Mouse (Mus musculus) forebrain, embryonic 15.5 days (tissue): ENCODE measurements around the gene Smad1. TPM values are rescaled to one million over a fixed set of nuclear protein-coding genes. Genes with fewer than 3 reads are reported as not detected.

Experiments used
- ATAC-seq: fragments of 200-750 bp; cut with Nextera tagmentation; replicated peaks from 2 replicates; pipeline ENCODE4 v1.8.0; 2017; ENCODE audit warnings: mild to moderate bottlenecking, moderate TSS enrichment, moderate library complexity
- H3K27ac ChIP-seq: fragments of 300-500 bp; sonication (generic); replicated peaks from 2 replicates; pipeline ENCODE4 v1.5.1; 2015; ENCODE audit warnings: mild to moderate bottlenecking, inconsistent platforms
- H3K27me3 ChIP-seq: fragments of 300-500 bp; sonication (generic); 2 replicates; pipeline ENCODE4 v1.6.1; 2015; ENCODE audit warnings: inconsistent platforms
- H3K36me3 ChIP-seq: fragments of 300-500 bp; sonication (generic); 2 replicates; pipeline ENCODE4 v1.6.1; 2015; ENCODE audit warnings: mild to moderate bottlenecking, inconsistent platforms
- H3K4me1 ChIP-seq: fragments of 300-500 bp; sonication (generic); 2 replicates; pipeline ENCODE4 v1.6.1; 2015; ENCODE audit warnings: inconsistent platforms
- H3K4me2 ChIP-seq: fragments of 300-500 bp; sonication (generic); replicated peaks from 2 replicates; pipeline ENCODE4 v1.6.1; 2015; ENCODE audit warnings: mild to moderate bottlenecking, inconsistent platforms
- H3K4me3 ChIP-seq: fragments of 300-500 bp; sonication (generic); 2 replicates; pipeline ENCODE4 v1.5.1; 2015; ENCODE audit warnings: mild to moderate bottlenecking, inconsistent platforms
- H3K9ac ChIP-seq: fragments of 300-500 bp; sonication (generic); replicated peaks from 2 replicates; pipeline ENCODE4 v1.6.1; 2015; ENCODE audit warnings: mild to moderate bottlenecking, inconsistent platforms
- H3K9me3 ChIP-seq: fragments of 300-500 bp; sonication (generic); 2 replicates; pipeline ENCODE4 v1.6.1; 2016; ENCODE audit warnings: inconsistent platforms
- WGBS: fragments of 180-500 bp; shearing (Covaris S2); methylation state at CpG from one replicate; pipeline ENCODE4 v1.1.7; 2015; ENCODE audit warnings: mixed read lengths; 5-methylcytosine and 5-hydroxymethylcytosine counted together
- polyA plus RNA-seq: library from polyadenylated mRNA; unstranded; fragments of >200 nt; fragmentation: Nextera tagmentation; extraction: Ambion mirVana; gene quantifications from 2 replicates; pipeline ENCODE4 v1.2.1, GENCODE M21; 2015

Smad1 gene
- polyA plus RNA-seq, 1 experiment from 2014 or later: 63.6 TPM

DNA sequence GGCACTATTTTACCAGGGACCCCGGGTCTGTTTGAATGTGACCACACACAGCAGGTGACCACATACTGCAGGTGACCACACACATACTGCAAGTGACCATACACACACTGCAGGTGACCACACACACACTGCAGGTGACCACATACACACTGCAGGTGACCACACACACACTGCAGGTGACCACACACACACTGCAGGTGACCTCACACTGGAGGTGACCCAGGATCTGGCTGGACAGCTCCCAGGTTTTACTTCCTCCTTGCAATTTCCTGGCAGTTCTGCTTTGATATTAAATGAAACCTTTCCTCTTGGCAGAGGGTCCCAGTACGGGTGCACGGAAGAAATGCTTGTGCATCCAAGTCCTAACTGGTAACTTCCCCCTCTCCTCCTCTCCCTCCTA lies 75.3 kb downstream of the Smad1 start:
- H3K4me1 ChIP-seq: no peaks in the 10 kb centered on the region
- no peak overlapping the region for H3K4me3 ChIP-seq
- 63% methylated on average over 3 of the region's 3 CpGs for WGBS
- no peaks in the 10 kb centered on the region for H3K27me3 ChIP-seq
- no peaks in the 10 kb centered on the region for H3K9me3 ChIP-seq
- no peak overlapping the region for H3K9ac ChIP-seq
- no peaks in the 10 kb centered on the region for H3K36me3 ChIP-seq
- no peak for ATAC-seq
- no peak overlapping the region for H3K4me2 ChIP-seq
- H3K27ac ChIP-seq: no peak overlapping the region

DNA sequence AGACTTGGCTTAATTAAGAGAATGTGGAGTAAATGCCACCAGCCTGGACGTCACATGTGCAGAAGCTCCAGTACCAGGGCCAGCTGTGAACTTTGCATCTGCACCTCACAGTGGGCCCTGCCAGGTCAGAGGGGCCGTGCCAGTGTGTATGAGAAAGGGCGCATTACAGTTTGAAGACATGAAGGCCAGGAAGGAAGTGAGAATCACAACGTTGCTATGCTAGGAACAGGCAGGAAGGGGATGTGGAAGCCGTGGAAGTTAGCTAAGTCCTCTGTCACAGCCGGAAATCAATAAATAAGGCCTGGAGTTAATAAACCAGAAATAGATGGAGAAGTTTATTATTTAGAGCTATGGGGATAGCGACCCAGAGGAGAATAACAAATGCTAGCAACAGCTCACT lies 76.2 kb downstream of the Smad1 start:
- 74% methylated on average over 7 of the region's 7 CpGs for WGBS
- Histone ChIP-seq H3K9ac (no peak overlapping the region), H3K4me2 (no peak overlapping the region), H3K27me3 (no peaks in the 10 kb centered on the region), H3K4me1 (no peaks in the 10 kb centered on the region), H3K9me3 (no peaks in the 10 kb centered on the region), H3K4me3 (no peak overlapping the region), H3K27ac (no peak overlapping the region), H3K36me3 (no peaks in the 10 kb centered on the region)
- no peak for ATAC-seq

DNA sequence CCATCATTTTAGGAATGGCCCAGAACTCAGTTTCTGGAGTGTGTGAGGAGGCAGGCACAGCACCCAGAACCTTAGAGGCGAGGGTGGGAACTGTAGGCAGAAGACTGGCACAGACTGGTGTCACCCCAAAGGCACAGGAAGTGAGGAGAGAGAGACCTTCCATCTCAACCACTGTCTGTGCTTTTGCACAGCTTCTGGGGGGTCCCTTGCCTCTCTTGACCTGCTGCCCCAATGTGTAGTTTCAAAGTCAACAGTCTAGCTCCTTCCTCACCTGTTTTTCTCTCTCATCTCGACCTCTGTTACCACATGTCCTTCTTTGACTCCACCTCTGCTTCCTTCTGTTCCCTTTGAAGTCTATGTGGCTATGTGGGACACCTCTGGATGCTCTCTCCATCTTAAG lies 88.5 kb downstream of the Smad1 start:
- WGBS: 76% methylated on average over 2 of the region's 2 CpGs
- Histone ChIP-seq H3K4me3 (no peak overlapping the region), H3K27me3 (no peaks in the 10 kb centered on the region), H3K36me3 (no peaks in the 10 kb centered on the region), H3K9ac (no peak overlapping the region), H3K4me2 (no peak overlapping the region), H3K4me1 (no peaks in the 10 kb centered on the region), H3K27ac (no peak overlapping the region), H3K9me3 (no peaks in the 10 kb centered on the region)
- no peak for ATAC-seq

DNA sequence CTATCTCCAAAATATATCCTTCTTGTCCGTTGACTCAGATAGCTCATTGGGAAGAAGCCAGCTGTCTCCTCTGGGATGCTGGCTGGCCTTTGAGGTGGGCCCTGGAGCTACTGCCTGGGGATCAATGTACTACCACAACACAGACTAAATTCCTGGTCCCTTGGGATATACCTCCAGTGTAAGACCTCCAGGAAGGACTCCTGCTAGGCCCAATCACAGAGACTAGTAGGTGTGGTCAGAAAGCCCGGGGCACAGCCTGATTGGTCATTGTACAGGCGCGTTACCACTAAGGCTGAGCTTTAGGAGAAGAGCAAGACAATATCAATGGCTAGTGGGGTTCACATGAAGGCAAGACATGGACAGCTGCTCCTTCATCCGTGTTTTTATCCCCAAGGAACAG lies 93.4 kb downstream of the Smad1 start:
- H3K9ac ChIP-seq: no peak overlapping the region

DNA sequence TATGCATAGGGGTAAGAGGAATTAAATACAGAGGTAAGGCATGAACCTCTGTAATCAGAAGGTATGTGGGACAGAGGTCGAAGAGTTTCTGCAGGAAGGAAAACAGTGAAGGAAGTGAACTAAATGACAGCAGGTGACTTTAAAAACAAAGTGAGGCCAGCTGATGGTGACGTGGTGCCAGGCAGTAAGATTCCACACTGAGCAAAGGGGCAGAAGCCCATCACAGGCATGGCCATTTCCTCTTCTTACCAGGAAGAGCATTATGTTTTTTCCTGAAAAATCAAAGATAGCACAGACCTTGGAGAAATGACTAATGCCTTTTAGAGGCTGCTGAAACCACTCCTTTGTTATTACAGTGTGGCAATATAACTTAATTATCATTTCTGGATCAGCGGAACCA lies 97.8 kb downstream of the Smad1 start:
- no peak for ATAC-seq
- no peaks in the 10 kb centered on the region for H3K36me3 ChIP-seq
- no peaks in the 10 kb centered on the region for H3K4me1 ChIP-seq
- no peak overlapping the region for H3K27ac ChIP-seq
- no peak overlapping the region for H3K4me3 ChIP-seq
- WGBS: 86% methylated on average over 3 of the region's 3 CpGs
- no peaks in the 10 kb centered on the region for H3K27me3 ChIP-seq
- H3K4me2 ChIP-seq: no peak overlapping the region
- no peaks in the 10 kb centered on the region for H3K9me3 ChIP-seq
- no peak overlapping the region for H3K9ac ChIP-seq

More for the DNA sequence above, 93.4 kb downstream of the Smad1 start:
- no peak for ATAC-seq
- no peaks in the 10 kb centered on the region for H3K4me1 ChIP-seq
- WGBS: 69% methylated on average over 5 of the region's 5 CpGs
- no peak overlapping the region for H3K27ac ChIP-seq
- no peaks in the 10 kb centered on the region for H3K9me3 ChIP-seq
- no peaks in the 10 kb centered on the region for H3K27me3 ChIP-seq
- H3K4me3 ChIP-seq: no peak overlapping the region
- H3K36me3 ChIP-seq: no peaks in the 10 kb centered on the region
- H3K4me2 ChIP-seq: no peak overlapping the region

DNA sequence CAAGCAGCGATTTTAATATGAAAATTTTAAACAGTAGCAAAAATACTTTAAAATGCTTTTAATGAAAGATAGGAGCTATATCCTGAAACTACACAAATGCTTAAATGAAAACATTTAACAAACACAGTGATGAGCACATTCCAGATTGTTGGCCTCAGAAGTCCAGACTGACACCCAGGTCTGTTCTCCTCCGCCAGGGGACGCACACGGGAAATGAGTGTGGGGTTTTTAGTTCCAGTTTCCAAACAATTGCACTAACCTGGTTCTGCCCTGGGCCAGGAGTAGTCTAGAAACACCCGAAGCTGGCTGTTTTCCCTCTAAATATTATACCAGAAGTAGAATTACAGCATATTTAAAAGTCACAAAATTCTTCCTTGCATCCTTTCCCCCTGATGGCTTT lies 99.6 kb downstream of the Smad1 start:
- 87% methylated on average over 5 of the region's 5 CpGs for WGBS
- ATAC-seq: no peak
- Histone ChIP-seq H3K36me3 (no peaks in the 10 kb centered on the region), H3K4me1 (peaks cover 7% of the 10 kb centered on the region), H3K27me3 (no peaks in the 10 kb centered on the region), H3K27ac (no peak overlapping the region), H3K4me2 (no peak overlapping the region), H3K9me3 (no peaks in the 10 kb centered on the region), H3K9ac (no peak overlapping the region), H3K4me3 (no peak overlapping the region)

DNA sequence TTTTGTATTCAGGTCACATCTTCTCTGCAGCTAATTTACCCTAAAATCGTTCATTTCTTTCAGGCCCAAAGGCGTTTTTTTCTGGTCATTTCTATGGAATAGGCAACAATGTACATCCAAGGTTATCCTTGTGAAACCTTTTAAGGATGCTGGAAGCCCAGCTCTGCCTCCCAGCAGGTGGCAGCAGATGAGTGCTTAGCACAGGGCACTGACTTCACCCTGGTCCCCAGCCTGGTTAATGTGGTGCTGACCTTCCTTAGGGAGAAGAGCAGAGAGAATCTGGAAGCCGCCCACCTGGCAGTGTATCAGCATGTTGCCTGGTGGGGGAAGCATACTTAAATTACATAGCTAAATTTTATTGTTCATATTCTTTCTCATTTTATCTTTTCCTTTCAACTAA lies 101.6 kb downstream of the Smad1 start:
- Histone ChIP-seq H3K27me3 (no peaks in the 10 kb centered on the region), H3K27ac (no peak overlapping the region), H3K4me2 (no peak overlapping the region), H3K4me3 (no peak overlapping the region), H3K36me3 (no peaks in the 10 kb centered on the region), H3K9ac (no peak overlapping the region), H3K9me3 (no peaks in the 10 kb centered on the region), H3K4me1 (peaks cover 19% of the 10 kb centered on the region)
- WGBS: 16% methylated on average over 3 of the region's 3 CpGs
- ATAC-seq: no peak

DNA sequence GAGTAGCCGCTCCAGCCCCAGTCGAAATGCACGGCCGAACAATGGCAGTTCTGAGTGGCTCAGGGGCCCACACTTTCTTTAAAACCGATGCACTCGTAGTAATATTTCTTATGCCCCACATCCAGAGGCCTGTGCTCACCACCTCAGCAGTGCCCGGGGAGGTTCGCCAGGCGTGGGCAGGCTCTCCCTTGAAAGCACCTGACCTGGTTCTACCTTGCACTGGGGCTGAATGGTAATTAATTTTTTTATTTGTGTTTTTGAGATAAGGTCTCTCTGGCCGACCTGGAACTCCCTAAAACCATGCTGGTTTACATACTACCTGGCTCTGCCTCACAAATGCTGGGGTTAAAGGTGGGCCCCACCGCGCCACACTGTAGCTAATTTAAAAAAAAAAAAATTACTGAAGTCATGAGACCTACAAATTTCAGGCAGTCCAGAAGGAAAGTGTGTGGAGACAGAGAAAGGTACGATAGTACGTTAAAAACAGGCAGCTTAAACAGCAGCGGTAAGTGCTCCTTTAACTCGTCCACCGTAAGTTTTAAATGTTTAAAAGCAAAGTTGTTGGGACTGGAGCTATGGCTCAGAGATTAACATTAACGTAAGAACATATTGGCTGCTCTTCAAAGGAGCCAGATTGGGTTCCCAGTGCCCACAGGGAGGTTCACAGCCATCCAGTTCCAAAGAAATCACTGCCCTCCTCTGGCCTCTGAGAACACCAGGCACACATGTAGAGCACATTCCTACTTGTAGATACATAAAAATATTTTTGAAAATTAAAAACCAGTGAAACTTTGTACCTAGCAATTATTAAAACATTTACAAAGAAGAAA lies 103.8 kb downstream of the Smad1 start:
- peak overlapping the region; percentile 97 for H3K27ac ChIP-seq
- H3K36me3 ChIP-seq: no peaks in the 10 kb centered on the region
- 13% methylated on average over 18 of the region's 18 CpGs for WGBS
- no peaks in the 10 kb centered on the region for H3K9me3 ChIP-seq
- ATAC-seq: no peak
- H3K27me3 ChIP-seq: no peaks in the 10 kb centered on the region
- H3K4me1 ChIP-seq: peaks cover 34% of the 10 kb centered on the region
- H3K4me3 ChIP-seq: peak overlapping the region; percentile 67
- H3K4me2 ChIP-seq: peak overlapping the region; percentile 70
- peak overlapping the region; percentile 57 for H3K9ac ChIP-seq

DNA sequence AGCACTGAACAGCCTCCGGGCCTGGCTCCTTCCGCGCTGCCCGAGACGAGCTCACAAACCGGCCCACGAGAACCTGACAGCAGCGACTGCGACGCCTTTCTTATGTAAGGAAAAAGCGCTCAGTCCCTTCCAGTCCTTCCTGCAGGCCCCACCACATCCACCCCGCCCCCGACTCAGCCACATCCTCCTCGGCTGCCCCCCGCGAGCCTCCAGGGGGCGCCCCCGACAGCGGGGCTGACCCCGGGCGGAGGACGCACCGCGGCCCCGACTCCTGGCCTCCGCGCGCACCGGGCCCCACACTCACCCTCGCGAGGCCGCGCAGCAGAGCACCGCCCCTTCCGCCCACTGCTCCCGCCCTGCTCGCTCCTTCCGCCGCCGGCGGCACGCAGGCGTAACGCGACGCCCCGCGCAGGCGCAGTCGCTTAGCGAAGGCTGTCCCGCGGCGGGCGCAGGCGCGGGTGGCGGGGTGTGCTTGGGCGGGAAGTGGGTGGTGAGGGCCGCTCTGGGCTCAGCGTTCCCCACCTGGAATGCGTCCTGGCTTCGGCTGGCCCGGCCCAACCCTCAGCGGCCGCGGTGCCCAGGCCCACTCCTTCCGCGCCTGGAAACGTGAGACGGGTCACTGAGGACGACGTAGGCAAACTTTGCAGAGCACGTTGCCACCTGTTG lies 104.6 kb downstream of the Smad1 start, which contains the start of gene Mmaa:
Mmaa (minus strand) TSS at position 328 of the 666 bp plus-strand sequence.
- Histone ChIP-seq H3K27me3 (no peaks in the 10 kb centered on the region), H3K27ac (peak within 1 kb of the TSS; percentile 97), H3K4me1 (peaks cover 39% of the 10 kb centered on the region), H3K4me3 (peak within 1 kb of the TSS; percentile 67), H3K9ac (peak within 1 kb of the TSS; percentile 83), H3K36me3 (no peaks in the 10 kb centered on the region), H3K9me3 (no peaks in the 10 kb centered on the region), H3K4me2 (peak within 1 kb of the TSS; percentile 70)
- peak; percentile 97 for ATAC-seq
- WGBS: under 1% methylated on average over 74 of the region's 74 CpGs

DNA sequence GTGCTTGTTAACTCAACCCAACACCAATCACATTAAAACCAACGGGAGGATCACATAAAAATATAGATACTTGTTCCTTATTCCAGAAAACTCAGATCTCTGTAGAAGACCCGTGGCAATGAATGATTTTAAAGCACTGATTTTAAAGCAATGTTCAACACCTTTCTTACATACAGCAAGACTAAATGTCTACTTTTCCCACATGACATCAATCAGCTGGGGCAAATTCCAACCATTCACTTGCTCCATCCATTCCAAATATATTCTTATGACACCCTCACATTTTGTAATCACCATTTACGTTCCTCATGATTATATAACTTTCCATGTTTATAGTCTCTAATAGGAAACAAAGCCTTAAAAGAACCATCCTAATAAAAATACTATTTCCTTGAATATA lies 105.5 kb downstream of the Smad1 start:
- H3K4me3 ChIP-seq: peak overlapping the region; percentile 67
- H3K27me3 ChIP-seq: no peaks in the 10 kb centered on the region
- peak overlapping the region; percentile 70 for H3K4me2 ChIP-seq
- H3K27ac ChIP-seq: peak overlapping the region; percentile 97
- WGBS: 58% methylated on average over 3 of the region's 3 CpGs
- H3K9ac ChIP-seq: peak overlapping the region; percentile 83; the same call in 1 of the 2 replicates
- no peak for ATAC-seq
- no peaks in the 10 kb centered on the region for H3K9me3 ChIP-seq
- H3K4me1 ChIP-seq: peaks cover 39% of the 10 kb centered on the region
- H3K36me3 ChIP-seq: no peaks in the 10 kb centered on the region

DNA sequence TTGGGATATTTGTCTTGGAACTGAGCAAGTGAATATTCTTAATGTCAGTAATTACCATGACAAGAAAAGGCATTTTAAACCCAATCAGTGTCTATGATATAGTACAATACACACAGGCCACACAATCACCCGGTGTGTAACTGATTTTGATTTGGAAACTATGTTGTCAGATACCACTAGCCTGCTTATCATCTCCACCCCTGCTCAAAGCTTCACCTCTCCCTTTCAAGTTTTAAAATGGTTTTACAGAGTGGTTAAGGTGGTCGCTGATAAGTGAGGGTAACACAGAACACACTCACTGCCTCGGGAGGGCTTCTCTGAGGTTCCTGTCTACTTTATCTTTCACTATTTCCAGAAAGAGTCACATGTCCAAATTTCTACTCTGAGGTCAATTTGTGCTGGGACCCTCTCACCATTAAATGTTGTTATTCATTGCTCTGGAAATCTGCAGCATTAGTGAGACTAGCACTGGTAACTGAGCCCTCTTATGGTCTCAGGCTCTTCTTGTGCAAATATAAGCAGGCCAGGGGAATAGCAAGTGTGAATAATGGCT lies 106.5 kb downstream of the Smad1 start:
- WGBS: 86% methylated on average over 3 of the region's 3 CpGs
- no peaks in the 10 kb centered on the region for H3K27me3 ChIP-seq
- H3K4me2 ChIP-seq: peak overlapping the region; percentile 70
- H3K9me3 ChIP-seq: no peaks in the 10 kb centered on the region
- 0 out of 2 replicates have a peak overlapping the region, but pooled peaks have one; percentile 67 for H3K4me3 ChIP-seq
- ATAC-seq: no peak
- H3K27ac ChIP-seq: no peak overlapping the region
- H3K4me1 ChIP-seq: peaks cover 39% of the 10 kb centered on the region
- no peaks in the 10 kb centered on the region for H3K36me3 ChIP-seq
- H3K9ac ChIP-seq: no peak overlapping the region

DNA sequence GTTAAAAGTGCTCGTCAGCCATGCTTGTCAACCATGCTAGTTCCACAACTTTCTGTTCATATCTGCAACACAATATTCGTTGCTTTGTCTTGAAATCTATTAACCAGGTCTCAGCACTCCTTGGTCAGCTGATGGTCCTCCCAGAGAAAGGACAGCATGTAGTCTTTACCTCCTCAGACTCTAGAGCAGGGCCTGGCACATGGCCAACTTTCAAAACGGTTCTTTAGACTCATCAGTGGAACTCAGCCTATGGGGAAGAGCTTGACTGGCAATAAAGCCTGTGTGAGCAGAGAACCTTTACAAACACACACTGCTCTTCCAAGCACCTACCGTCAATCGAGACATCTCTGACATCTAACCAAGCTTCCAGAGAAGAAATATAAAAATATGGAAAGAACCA lies 109.7 kb downstream of the Smad1 start:
- Histone ChIP-seq H3K4me2 (no peak overlapping the region), H3K4me1 (peaks cover 32% of the 10 kb centered on the region), H3K9me3 (no peaks in the 10 kb centered on the region), H3K36me3 (no peaks in the 10 kb centered on the region), H3K4me3 (no peak overlapping the region), H3K27me3 (no peaks in the 10 kb centered on the region), H3K9ac (no peak overlapping the region), H3K27ac (no peak overlapping the region)
- ATAC-seq: no peak
- 72% methylated on average over 5 of the region's 5 CpGs for WGBS
